In the genomic region with DNA sequence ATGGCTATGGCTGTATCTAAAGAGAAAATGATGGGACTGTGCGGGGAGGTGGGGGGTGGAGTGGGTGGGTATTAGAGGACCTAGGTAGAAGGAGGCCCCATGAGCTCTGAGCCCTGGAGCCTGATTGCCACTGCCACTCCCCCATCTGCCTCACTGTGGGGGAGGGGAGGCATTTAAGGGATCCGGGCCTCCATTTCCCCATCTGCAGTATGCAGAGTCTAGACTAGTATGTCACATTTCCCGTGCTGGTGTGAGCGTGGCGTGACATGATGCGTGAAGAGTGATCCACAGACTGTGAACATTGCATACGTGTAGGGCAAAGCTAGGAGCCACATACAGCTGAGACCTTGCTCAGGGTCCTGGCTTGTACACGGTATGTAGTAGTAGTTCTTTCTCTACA, we compare ENCODE assay signal across 21 mouse cellular contexts.
DNase-seq lines count a peak whose midpoint lies in the region; ATAC-seq and TF ChIP-seq lines count a peak whose summit lies in the region.
"Had no signal": no experiment of that assay in that cellular context is flagged by ENCODE, and none has a peak within 500 bp of the region (broad histone marks: within the 10 kb centered on the region; RNA-seq: fewer than 3 reads in every experiment).

No protein-coding gene starts in this region.

- H3K4me1 ChIP-seq in heart, embryonic 10.5 days, result peaks cover 19% of the 10 kb centered on the region
- peaks cover 2 to 24% of the 10 kb centered on the region in 2 experiments for H3K4me1 ChIP-seq in CH12.LX (ENCODE audit: control insufficient read depth in 1 of 2, insufficient read depth in 2 of 2)

- peak; percentile 43 for DNase-seq in heart, embryonic 10.5 days (ENCODE audit: low spot score)
- no peak for DNase-seq in heart, postnatal 36 days
- peak; percentile 13 to 23 for DNase-seq in spleen, postnatal 36 days (ENCODE audit: low spot score in 2 of 2)
- DNase-seq in spleen, postnatal 10 days (ENCODE audit: low spot score in 2 of 2), result no peak
- DNase-seq in CH12.LX (ENCODE audit: extremely low read depth), result peak; percentile 30
- no peak for DNase-seq in cerebellum, adult 9-10 months
- DNase-seq: adrenal gland, adult 2 months; adrenal gland, postnatal 14 days; cerebellum, adult 11 months; cerebellum, postnatal 10 days; cerebellum, postnatal 36 days; embryo, embryonic 11 days; gastrocnemius, postnatal 25 days; heart, postnatal 10 days had no signal

- TF ChIP-seq POLR2A in CH12.LX (IDR thresholded peaks at IDR 0.05; ENCODE audit: low read depth, low read length), result no peak

- no peak for TF ChIP-seq EP300 in CH12.LX (IDR thresholded peaks at IDR 0.05; ENCODE audit: low read length)

- no peaks in the 10 kb centered on the region for H3K9me3 ChIP-seq in heart, embryonic 10.5 days
- no peaks in the 10 kb centered on the region for H3K9me3 ChIP-seq in CH12.LX (replicated peaks; ENCODE audit: low read length)
- H3K9me3 ChIP-seq: heart, embryonic 12.5 days; heart, embryonic 15.5 days; hindbrain, embryonic 12.5 days; hindbrain, embryonic 15.5 days had no signal

- intact Hi-C loops in heart, postnatal 36 days (cut with DNase I), result no loop called here

- ATAC-seq in granulocyte monocyte progenitor cell, adult 5-6 weeks (replicated peaks; ENCODE audit: poor library complexity, severe bottlenecking), result no peak
- ATAC-seq: forebrain, embryonic 14.5 days; intestine, postnatal 0 days had no signal

- in situ Hi-C loops in CH12.LX (cut with MboI; ENCODE audit: low pct_ligation_motif_present, low pct_unique_long_range_greater_than_20kb, low sequenced_read_pairs), result no loop called here

- H3K9ac ChIP-seq in CH12.LX (ENCODE audit: insufficient read depth, low read depth), result no peak overlapping the region
- H3K9ac ChIP-seq: heart, embryonic 12.5 days; heart, embryonic 15.5 days; hindbrain, embryonic 12.5 days; hindbrain, embryonic 15.5 days had no signal

- no peak overlapping the region for H3K4me3 ChIP-seq in heart, embryonic 10.5 days
- no peak overlapping the region for H3K4me3 ChIP-seq in CH12.LX (replicated peaks in 1 of 3; ENCODE audit: low read depth in 2 of 3, low read length in 2 of 3, poor library complexity in 1 of 3)
- H3K4me3 ChIP-seq: heart, embryonic 12.5 days; heart, embryonic 15.5 days; hindbrain, embryonic 12.5 days; hindbrain, embryonic 15.5 days had no signal

- H3K27me3 ChIP-seq in heart, embryonic 10.5 days (ENCODE audit: insufficient read depth, poor library complexity, severe bottlenecking), result peaks cover 57% of the 10 kb centered on the region
- no peaks in the 10 kb centered on the region for H3K27me3 ChIP-seq in CH12.LX (replicated peaks)

- TF ChIP-seq CTCF in CH12.LX (conservative IDR thresholded peaks at IDR 0.05 in 1 of 2, IDR thresholded peaks at IDR 0.05 in 1 of 2; ENCODE audit: low read depth in 2 of 2, low read length in 2 of 2), result no peak

- H3K79me2 ChIP-seq in CH12.LX (replicated peaks; ENCODE audit: control insufficient read depth, extremely low read depth, insufficient read depth, poor library complexity, severe bottlenecking), result no peaks in the 10 kb centered on the region

- H3K4me2 ChIP-seq in CH12.LX (ENCODE audit: insufficient read depth, low read depth, poor library complexity, severe bottlenecking), result no peak overlapping the region
- H3K4me2 ChIP-seq: heart, embryonic 12.5 days; heart, embryonic 15.5 days; hindbrain, embryonic 12.5 days; hindbrain, embryonic 15.5 days had no signal

- H3K36me3 ChIP-seq in heart, embryonic 10.5 days, result no peaks in the 10 kb centered on the region
- no peaks in the 10 kb centered on the region for H3K36me3 ChIP-seq in CH12.LX (replicated peaks in 1 of 2; ENCODE audit: control insufficient read depth in 1 of 2, insufficient read depth in 1 of 2, low read length in 1 of 2)
- H3K36me3 ChIP-seq: heart, embryonic 12.5 days; heart, embryonic 15.5 days; hindbrain, embryonic 12.5 days; hindbrain, embryonic 15.5 days had no signal

- H3K27ac ChIP-seq in heart, embryonic 10.5 days, result no peak overlapping the region
- H3K27ac ChIP-seq in CH12.LX (ENCODE audit: insufficient read depth, low read depth), result no peak overlapping the region
- H3K27ac ChIP-seq: heart, embryonic 15.5 days; hindbrain, embryonic 12.5 days; hindbrain, embryonic 15.5 days had no signal

- WGBS in heart, embryonic 10.5 days, result 86% methylated on average over 8 of the region's 8 CpGs

- dilution Hi-C loops in CH12.LX (cut with MboI; ENCODE audit: extremely low pct_ligation_motif_present, extremely low pct_unique_long_range_greater_than_20kb, low sequenced_read_pairs), result no loop called here

- TF ChIP-seq RAD21 in CH12.LX (IDR thresholded peaks at IDR 0.05; ENCODE audit: low read depth, low read length), result no peak

TF ChIP-seq in CH12.LX, 34 proteins besides CTCF, POLR2A, EP300 and RAD21:
- no peak for TF ChIP-seq TCF12 (IDR thresholded peaks at IDR 0.05; ENCODE audit: low read depth, low read length)
- TF ChIP-seq SIN3A (IDR thresholded peaks at IDR 0.05; ENCODE audit: low read length), result no peak
- no peak for TF ChIP-seq MAZ (IDR thresholded peaks at IDR 0.05; ENCODE audit: low read depth, low read length)
- TF ChIP-seq KAT2A (IDR thresholded peaks at IDR 0.05; ENCODE audit: insufficient replicate concordance, low read length), result no peak
- no peak for TF ChIP-seq POLR2AphosphoS2 (IDR thresholded peaks at IDR 0.05; ENCODE audit: low read depth, low read length)
- no peak for TF ChIP-seq ZKSCAN1 (IDR thresholded peaks at IDR 0.05; ENCODE audit: borderline replicate concordance, low read depth, low read length)
- TF ChIP-seq JUN (IDR thresholded peaks at IDR 0.05; ENCODE audit: insufficient read depth, low read depth, low read length), result no peak
- no peak for TF ChIP-seq JUND (conservative IDR thresholded peaks at IDR 0.05; ENCODE audit: low read depth, low read length)
- no peak for TF ChIP-seq NRF1 (IDR thresholded peaks at IDR 0.05; ENCODE audit: low read depth, low read length)
- no peak for TF ChIP-seq IRF4 (IDR thresholded peaks at IDR 0.05; ENCODE audit: low read depth, low read length)
- TF ChIP-seq PAX5 (IDR thresholded peaks at IDR 0.05; ENCODE audit: low read length), result no peak
- no peak for TF ChIP-seq MEF2A (IDR thresholded peaks at IDR 0.05; ENCODE audit: borderline replicate concordance, low read depth, low read length)
- TF ChIP-seq HCFC1 (IDR thresholded peaks at IDR 0.05; ENCODE audit: low read depth, low read length), result no peak
- TF ChIP-seq ELF1 (IDR thresholded peaks at IDR 0.05; ENCODE audit: low read depth, low read length), result no peak
- TF ChIP-seq UBTF (IDR thresholded peaks at IDR 0.05; ENCODE audit: low read depth, low read length), result no peak
- TF ChIP-seq SMC3 (IDR thresholded peaks at IDR 0.05; ENCODE audit: low read depth, low read length), result no peak
- TF ChIP-seq RCOR1 (conservative IDR thresholded peaks at IDR 0.05; ENCODE audit: low read depth, low read length), result no peak
- TF ChIP-seq E2F4 (IDR thresholded peaks at IDR 0.05; ENCODE audit: insufficient replicate concordance, low read depth, low read length), result no peak
- no peak for TF ChIP-seq CHD1 (IDR thresholded peaks at IDR 0.05; ENCODE audit: low read depth, low read length)
- no peak for TF ChIP-seq MAX (IDR thresholded peaks at IDR 0.05; ENCODE audit: low read length)

Comparison
In these comparisons a context has a peak if more than half of its experiments do, and no peak if none do; other contexts are left out.
1. DNase-seq: peak in heart, embryonic 10.5 days (single experiment), spleen, postnatal 36 days (2 of 2) and CH12.LX (single experiment); none in heart, postnatal 36 days (0 of 2), spleen, postnatal 10 days (0 of 2) and cerebellum, adult 9-10 months (single experiment).